Mouse (Mus musculus) midbrain, embryonic 15.5 days (tissue): ENCODE measurements around the gene Pigt. TPM values are rescaled to one million over a fixed set of nuclear protein-coding genes. Genes with fewer than 3 reads are reported as not detected.
A peak's percentile ranks its signal among the peaks of the same experiment; 100 is the strongest.

ENCODE experiments used
- ATAC-seq: fragments of 200-750 bp; cut with Nextera tagmentation; replicated peaks from 2 replicates; pipeline ENCODE4 v1.8.0; 2017; ENCODE audit warnings: moderate TSS enrichment
- H3K27ac ChIP-seq: fragments of 300-500 bp; sonication (generic); 2 replicates; pipeline ENCODE4 v1.5.1; 2015; ENCODE audit warnings: mild to moderate bottlenecking, inconsistent platforms
- H3K27me3 ChIP-seq: fragments of 300-500 bp; sonication (generic); replicated peaks from 2 replicates; pipeline ENCODE4 v1.6.1; 2015; ENCODE audit warnings: inconsistent platforms
- H3K36me3 ChIP-seq: fragments of 300-500 bp; sonication (generic); replicated peaks from 2 replicates; pipeline ENCODE4 v1.6.1; 2015; ENCODE audit warnings: inconsistent platforms
- H3K4me1 ChIP-seq: fragments of 300-500 bp; sonication (generic); 2 replicates; pipeline ENCODE4 v1.6.1; 2015; ENCODE audit warnings: inconsistent platforms
- H3K4me2 ChIP-seq: fragments of 300-500 bp; sonication (generic); 2 replicates; pipeline ENCODE4 v1.6.1; 2015; ENCODE audit warnings: inconsistent platforms, mild to moderate bottlenecking, moderate library complexity
- H3K4me3 ChIP-seq: fragments of 300-500 bp; sonication (generic); 2 replicates; pipeline ENCODE4 v1.5.1; 2015; ENCODE audit warnings: mild to moderate bottlenecking, inconsistent platforms
- H3K9ac ChIP-seq: fragments of 300-500 bp; sonication (generic); 2 replicates; pipeline ENCODE4 v1.6.1; 2015; ENCODE audit warnings: mild to moderate bottlenecking, inconsistent platforms
- H3K9me3 ChIP-seq: fragments of 300-500 bp; sonication (generic); 2 replicates; pipeline ENCODE4 v1.6.1; 2016; ENCODE audit warnings: inconsistent platforms
- WGBS: fragments of 180-500 bp; shearing (Covaris S2); methylation state at CpG from one replicate; pipeline ENCODE4 v1.1.7; 2015; ENCODE audit warnings: mixed read lengths; 5-methylcytosine and 5-hydroxymethylcytosine counted together
- polyA plus RNA-seq: library from polyadenylated mRNA; unstranded; fragments of >200 nt; fragmentation: Nextera tagmentation; extraction: Ambion mirVana; gene quantifications from 2 replicates; pipeline ENCODE4 v1.2.1, GENCODE M21; 2015

Pigt gene
- polyA plus RNA-seq, 1 experiment from 2014 or later: 101 TPM

DNA sequence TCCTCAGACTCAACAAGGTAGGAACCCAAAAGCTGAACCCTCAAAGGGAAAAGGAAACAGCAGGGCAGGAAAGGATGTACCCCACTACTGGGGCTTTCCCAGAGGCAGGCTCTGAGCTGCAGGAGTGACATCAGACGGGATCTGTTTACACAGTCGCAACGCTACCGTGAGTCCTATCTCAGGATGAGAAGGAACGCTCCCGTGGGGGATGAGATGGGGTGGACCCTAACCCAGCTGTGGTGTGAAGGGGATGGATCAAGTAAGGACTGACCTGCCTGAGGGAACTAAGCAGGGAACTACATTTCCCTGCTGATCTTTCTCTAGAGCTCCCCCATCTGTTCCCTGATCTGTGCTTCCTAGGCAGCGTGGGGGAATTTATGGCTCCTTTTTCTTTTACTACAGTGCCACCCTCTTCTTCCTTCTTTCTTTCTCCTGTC lies 40.4 kb upstream of the Pigt start, which contains the start of gene Sys1:
Sys1 (plus strand) TSS at position 101 of the 437 bp plus-strand sequence.
- no peak within 1 kb of the TSS for H3K4me3 ChIP-seq
- H3K36me3 ChIP-seq: no peaks in the 10 kb centered on the region
- H3K27me3 ChIP-seq: no peaks in the 10 kb centered on the region; the same call in 1 of the 2 replicates
- WGBS: 5% methylated on average over 7 of the region's 7 CpGs
- H3K4me2 ChIP-seq: peak within 1 kb of the TSS; percentile 30
- H3K9ac ChIP-seq: peak within 1 kb of the TSS; percentile 13; the same call in 1 of the 2 replicates
- ATAC-seq: no peak
- peaks cover 9% of the 10 kb centered on the region for H3K4me1 ChIP-seq
- no peaks in the 10 kb centered on the region for H3K9me3 ChIP-seq
- H3K27ac ChIP-seq: no peak within 1 kb of the TSS

DNA sequence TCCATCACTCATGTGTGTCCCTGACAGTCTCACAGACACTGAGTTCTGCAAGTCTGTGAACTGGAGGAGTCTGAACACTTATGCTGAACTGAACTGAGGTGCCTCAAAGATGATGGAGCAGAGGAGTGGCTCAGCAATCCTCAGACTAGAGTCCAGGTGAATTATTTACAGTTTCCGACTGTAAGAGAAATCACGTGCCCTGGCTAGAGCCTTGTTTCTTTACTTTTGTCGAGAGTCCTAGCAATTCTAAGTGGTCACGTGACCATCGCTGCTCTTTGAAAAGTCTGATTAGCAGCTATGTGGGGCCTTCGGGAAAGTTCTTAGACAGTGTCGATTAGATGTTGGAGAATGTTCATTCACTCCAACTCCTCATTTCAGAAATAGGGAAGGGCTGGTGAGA lies 39.4 kb upstream of the Pigt start:
- H3K27me3 ChIP-seq: no peaks in the 10 kb centered on the region; the same call in 1 of the 2 replicates
- H3K4me3 ChIP-seq: no peak overlapping the region
- no peak overlapping the region for H3K9ac ChIP-seq
- no peak overlapping the region for H3K4me2 ChIP-seq
- ATAC-seq: no peak
- H3K9me3 ChIP-seq: no peaks in the 10 kb centered on the region
- peaks cover 20% of the 10 kb centered on the region for H3K4me1 ChIP-seq
- no peak overlapping the region for H3K27ac ChIP-seq
- WGBS: 70% methylated on average over 7 of the region's 7 CpGs
- 0 out of 2 replicates have a peak, but pooled peaks cover under 1% of the 10 kb centered on the region for H3K36me3 ChIP-seq

DNA sequence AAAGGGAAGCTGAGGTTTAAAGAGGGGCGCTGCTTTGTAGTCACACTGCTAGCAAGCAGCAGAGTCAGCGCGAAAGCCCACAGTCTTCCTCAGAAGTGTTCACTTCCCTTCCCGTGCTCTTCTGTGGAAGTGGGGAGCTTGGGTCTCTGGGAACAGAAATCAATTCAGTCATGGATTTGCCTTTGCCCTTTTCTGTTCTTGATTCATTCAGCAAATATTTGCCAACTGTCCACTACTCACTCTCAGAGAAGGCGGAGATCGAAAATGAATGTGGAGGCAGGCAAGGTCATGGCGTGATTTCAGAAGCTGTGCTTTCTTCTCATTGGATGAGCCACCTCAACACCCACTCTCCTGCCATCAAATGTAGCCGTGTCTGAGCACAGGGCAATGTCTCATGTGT lies 38.8 kb upstream of the Pigt start:
- Histone ChIP-seq H3K9me3 (no peaks in the 10 kb centered on the region), H3K9ac (no peak overlapping the region), H3K27me3 (no peaks in the 10 kb centered on the region; the same call in 1 of the 2 replicates), H3K36me3 (peaks cover 3% of the 10 kb centered on the region; the same call in 1 of the 2 replicates), H3K4me3 (no peak overlapping the region), H3K4me2 (no peak overlapping the region), H3K27ac (no peak overlapping the region), H3K4me1 (peaks cover 22% of the 10 kb centered on the region)
- WGBS: 89% methylated on average over 8 of the region's 8 CpGs
- ATAC-seq: no peak

DNA sequence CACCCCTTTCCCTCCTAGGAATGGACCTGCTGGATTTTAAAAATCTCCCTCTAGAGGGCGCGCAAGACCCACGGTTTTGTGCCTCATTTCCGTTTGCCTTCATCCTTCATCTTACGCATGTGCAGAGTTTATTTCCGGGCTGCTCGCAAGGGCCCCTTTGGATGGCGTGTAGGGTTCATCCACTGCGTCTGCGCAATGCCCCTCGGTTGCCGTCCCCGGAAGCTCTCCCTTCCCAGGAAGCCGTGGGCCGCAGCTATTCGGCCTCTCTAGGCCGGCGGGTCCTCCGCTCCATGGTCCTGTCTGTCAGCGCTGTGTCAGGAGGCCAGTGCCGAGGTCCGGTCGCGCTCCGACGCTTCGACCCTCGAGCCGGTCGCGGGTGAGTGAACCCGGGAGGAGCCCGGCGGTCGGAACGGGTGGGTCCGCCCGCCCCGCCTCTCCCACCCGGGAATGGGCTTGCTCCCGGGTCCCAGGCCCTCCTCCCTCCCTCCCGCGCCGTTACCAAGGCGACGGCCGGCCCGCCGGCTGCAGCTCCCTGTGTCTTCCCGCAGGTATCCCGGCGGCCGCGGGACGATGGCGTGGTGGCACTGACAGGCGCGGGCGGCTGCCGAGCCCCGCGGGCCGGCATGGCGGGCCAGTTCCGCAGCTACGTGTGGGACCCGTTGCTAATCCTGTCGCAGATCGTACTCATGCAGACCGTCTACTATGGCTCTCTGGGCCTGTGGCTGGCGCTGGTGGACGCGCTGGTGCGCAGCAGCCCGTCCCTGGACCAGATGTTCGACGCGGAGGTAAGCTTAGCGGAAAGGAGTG lies 36.4 kb upstream of the Pigt start, which contains the start of gene Gm20458:
Gm20458 (plus strand) TSS at position 223 of the 807 bp plus-strand sequence.
- H3K4me2 ChIP-seq: peak within 1 kb of the TSS; percentile 63
- WGBS: under 1% methylated on average over 79 of the region's 79 CpGs
- H3K36me3 ChIP-seq: peaks cover 5% of the 10 kb centered on the region; the same call in 1 of the 2 replicates
- peak within 1 kb of the TSS; percentile 94 for H3K27ac ChIP-seq
- ATAC-seq: peak; percentile 99
- peak within 1 kb of the TSS; percentile 63 for H3K4me3 ChIP-seq
- H3K9me3 ChIP-seq: no peaks in the 10 kb centered on the region
- H3K4me1 ChIP-seq: peaks cover 22% of the 10 kb centered on the region
- peak within 1 kb of the TSS; percentile 71 for H3K9ac ChIP-seq
- H3K27me3 ChIP-seq: no peaks in the 10 kb centered on the region

DNA sequence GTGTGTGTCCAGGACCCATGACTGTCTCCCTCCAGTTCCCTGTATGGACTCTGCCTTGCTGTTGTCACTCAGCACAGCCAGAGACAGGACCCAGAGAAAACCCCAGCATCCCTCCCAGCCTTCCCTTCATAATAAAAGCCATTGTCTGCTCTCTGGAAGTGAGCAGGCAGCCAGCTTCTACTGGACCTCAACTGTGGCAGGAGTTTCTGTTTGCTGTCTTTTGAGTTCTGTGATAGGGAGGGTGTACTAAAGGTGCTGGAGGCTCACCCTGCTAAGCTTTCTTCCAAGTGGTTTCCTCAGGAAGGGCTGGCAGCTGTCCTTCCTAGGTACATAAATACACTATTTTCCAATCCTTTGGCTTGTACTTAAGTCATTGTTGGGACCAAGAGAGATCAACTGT lies 32.2 kb upstream of the Pigt start:
- Histone ChIP-seq H3K27ac (no peak overlapping the region), H3K4me2 (no peak overlapping the region), H3K4me3 (no peak overlapping the region), H3K4me1 (peaks cover 16% of the 10 kb centered on the region), H3K9me3 (no peaks in the 10 kb centered on the region), H3K36me3 (peaks cover 24% of the 10 kb centered on the region), H3K9ac (no peak overlapping the region), H3K27me3 (no peaks in the 10 kb centered on the region)
- no peak for ATAC-seq

DNA sequence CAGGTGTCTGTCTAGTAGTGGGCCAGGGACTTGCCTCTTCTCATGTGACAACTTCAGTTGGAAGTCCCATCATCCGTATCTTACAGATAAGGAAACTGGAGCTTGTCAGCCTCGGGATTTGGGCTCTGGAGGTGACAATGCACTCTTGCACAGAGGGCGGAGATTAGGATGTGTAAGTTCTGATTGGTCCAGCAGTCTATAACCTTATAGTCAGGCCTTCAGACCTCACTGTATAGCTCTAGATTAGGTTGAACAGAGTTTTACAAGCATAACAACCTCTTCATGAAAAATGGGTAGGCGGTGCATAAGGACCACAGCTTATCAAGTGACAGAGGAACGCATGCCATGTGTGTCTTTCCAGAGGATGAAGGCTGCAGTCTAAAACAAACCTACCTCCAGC lies 30.5 kb upstream of the Pigt start:
- H3K27me3 ChIP-seq: no peaks in the 10 kb centered on the region
- H3K9ac ChIP-seq: no peak overlapping the region
- ATAC-seq: no peak
- H3K36me3 ChIP-seq: peaks cover 24% of the 10 kb centered on the region
- no peak overlapping the region for H3K4me3 ChIP-seq
- H3K4me1 ChIP-seq: peaks cover 14% of the 10 kb centered on the region
- H3K4me2 ChIP-seq: no peak overlapping the region
- H3K27ac ChIP-seq: no peak overlapping the region
- WGBS: 86% methylated on average over 5 of the region's 5 CpGs
- H3K9me3 ChIP-seq: no peaks in the 10 kb centered on the region

DNA sequence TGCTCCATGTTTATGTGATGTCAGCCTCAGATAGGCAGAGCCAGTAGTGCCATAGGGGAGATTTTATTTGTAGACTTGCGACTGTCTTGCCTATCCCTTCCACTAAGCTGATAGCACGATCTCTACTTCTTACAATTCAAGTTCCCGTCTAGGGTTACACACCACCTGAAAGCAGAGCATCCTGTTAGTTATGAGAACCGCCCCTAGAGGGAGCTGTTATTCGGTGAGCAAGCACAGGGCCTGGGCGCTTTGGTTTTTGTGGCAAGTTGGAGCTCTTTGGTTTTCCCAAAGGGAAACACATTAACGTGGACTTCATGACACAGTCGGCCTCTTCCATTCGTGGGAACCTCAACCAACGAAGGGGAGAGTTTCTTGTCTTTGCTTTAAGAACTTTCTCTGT lies 27.1 kb upstream of the Pigt start:
- ATAC-seq: no peak
- H3K36me3 ChIP-seq: peaks cover 21% of the 10 kb centered on the region
- no peak overlapping the region for H3K9ac ChIP-seq
- WGBS: 33% methylated on average over 10 of the region's 10 CpGs
- H3K4me3 ChIP-seq: no peak overlapping the region
- H3K9me3 ChIP-seq: no peaks in the 10 kb centered on the region
- H3K27ac ChIP-seq: no peak overlapping the region
- H3K27me3 ChIP-seq: no peaks in the 10 kb centered on the region
- no peaks in the 10 kb centered on the region for H3K4me1 ChIP-seq
- no peak overlapping the region for H3K4me2 ChIP-seq

DNA sequence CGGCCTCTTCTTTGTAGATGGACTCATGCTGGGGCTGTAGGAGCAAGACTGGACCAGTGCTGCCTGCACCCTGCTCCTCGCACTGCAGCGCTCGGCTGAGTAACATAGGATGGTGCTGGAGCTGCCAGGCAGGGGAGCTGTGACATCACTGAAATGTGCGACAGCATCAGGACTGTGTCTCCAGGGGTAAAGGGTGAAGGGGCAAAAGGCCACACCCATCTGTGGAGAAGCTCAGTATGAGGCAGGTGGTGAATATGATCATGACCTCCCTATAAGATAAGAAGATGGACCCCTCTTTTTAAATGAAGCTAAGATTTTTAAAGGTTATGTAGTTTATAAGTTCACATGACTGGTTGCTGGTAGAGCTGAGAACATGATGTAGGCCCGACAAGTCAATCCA lies 23.7 kb upstream of the Pigt start, which contains the start of gene Trp53tg5:
Trp53tg5 (minus strand) TSS at position 101 of the 400 bp plus-strand sequence.
- 89% methylated on average over 6 of the region's 6 CpGs for WGBS
- Histone ChIP-seq H3K4me1 (no peaks in the 10 kb centered on the region), H3K27ac (no peak within 1 kb of the TSS), H3K27me3 (no peaks in the 10 kb centered on the region), H3K4me3 (no peak within 1 kb of the TSS), H3K36me3 (peaks cover 12% of the 10 kb centered on the region; the same call in 1 of the 2 replicates), H3K9ac (no peak within 1 kb of the TSS), H3K4me2 (no peak within 1 kb of the TSS), H3K9me3 (no peaks in the 10 kb centered on the region)
- no peak for ATAC-seq

DNA sequence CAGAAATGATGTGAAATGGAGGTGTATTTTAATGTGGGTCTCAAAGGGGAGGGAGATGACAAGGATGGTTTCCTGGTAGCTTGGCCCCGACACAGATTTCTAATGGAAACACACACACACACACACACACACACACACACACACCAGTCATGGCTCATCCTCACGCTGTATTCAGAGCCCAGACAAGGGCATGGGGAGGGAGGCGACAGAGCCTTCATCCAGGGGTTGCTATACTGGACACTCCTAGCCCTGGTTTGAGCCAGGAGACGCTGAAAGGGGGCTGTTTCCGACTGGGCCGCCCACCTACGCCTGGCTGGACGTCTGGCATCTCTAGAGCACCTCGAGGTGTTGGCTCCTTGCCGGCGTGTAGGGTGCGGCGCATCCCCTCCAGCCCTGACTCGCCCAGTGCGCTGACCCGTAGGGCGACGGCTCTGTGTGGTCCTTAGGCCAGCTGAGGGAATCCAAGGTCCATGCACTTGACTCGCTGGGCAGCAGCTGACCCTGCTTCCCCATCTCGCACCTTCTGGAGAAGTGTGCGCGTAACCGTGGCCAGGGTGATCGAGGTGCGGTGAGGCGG lies 11.6 kb upstream of the Pigt start, which contains the start of gene Dbndd2:
Dbndd2 (plus strand) TSS at position 426 of the 577 bp plus-strand sequence.
- Histone ChIP-seq H3K4me1 (peaks cover 16% of the 10 kb centered on the region), H3K4me3 (peak within 1 kb of the TSS; percentile 61), H3K9me3 (no peaks in the 10 kb centered on the region), H3K9ac (peak within 1 kb of the TSS; percentile 63), H3K27ac (no peak within 1 kb of the TSS), H3K4me2 (peak within 1 kb of the TSS; percentile 99), H3K36me3 (no peaks in the 10 kb centered on the region; the same call in 1 of the 2 replicates), H3K27me3 (peaks cover 10% of the 10 kb centered on the region)
- ATAC-seq: peak; percentile 67
- WGBS: 2% methylated on average over 26 of the region's 26 CpGs

DNA sequence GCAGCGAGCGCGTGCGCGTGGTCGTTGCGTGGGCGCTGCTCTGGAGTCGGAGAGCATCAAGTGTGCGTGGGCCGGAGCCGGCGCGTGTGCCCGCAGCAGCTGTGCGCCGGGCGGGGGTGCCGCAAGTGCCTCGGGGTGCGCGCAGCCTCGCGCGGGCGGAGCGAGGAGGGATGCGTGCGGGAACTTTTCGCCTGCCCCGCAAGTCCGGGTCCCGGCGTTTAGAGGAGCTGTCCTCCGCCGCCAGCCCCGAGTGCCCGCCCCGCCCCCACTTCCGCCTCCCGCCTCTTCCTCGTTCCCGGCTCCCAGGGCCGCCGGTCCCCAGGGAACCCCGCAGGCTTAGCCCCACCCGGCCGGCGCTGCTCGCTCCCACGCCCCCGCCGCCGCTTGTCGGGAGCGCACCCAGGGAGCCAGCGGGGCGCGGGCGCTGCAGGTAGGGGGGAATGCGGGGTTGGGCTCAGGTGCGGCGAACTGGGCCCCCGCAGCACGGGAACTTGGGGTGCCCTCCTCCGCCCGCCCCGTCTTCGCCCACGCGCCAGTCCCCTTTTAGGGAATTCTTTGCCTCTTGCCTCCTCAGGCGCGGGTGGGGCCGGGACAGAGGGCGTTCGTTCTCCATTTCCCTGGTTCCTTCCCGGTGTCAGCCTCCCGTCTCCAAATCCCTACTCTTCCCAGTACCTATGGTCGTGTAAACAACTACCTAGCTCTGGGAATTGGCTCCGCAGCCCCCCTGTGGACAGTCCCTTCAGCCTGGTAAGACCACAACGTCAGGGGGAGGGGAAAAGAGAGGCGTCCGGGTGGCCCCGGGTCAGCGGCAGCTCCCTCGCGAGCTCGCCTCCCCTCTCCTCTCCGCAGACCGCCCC lies 10.8 kb upstream of the Pigt start:
- Histone ChIP-seq H3K4me2 (peak overlapping the region; percentile 99), H3K27me3 (peaks cover 10% of the 10 kb centered on the region), H3K36me3 (no peaks in the 10 kb centered on the region; the same call in 1 of the 2 replicates), H3K9ac (peak overlapping the region; percentile 63), H3K4me3 (peak overlapping the region; percentile 61), H3K27ac (no peak overlapping the region), H3K9me3 (no peaks in the 10 kb centered on the region), H3K4me1 (peaks cover 16% of the 10 kb centered on the region)
- peak; percentile 85 for ATAC-seq
- WGBS: under 1% methylated on average over 80 of the region's 90 CpGs

DNA sequence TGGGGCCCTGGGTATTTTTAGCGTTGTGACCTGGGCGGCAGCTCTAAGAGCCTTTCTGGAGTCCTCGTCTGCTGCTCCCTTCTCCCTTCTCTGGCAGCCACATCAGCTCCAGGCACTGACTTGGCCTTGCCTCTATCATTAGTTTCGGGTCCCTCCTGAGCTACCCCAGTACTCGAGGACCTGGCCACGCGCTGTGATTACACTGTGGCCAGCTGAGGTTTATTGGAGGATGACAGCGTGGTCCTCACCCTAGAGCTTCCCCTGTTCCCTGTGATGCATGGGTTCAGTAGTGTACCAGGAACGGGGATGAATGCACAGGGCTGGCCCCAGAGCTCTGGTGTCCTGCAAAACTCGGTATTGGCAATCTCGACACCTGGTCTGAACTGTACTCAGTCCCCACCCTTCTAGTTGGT lies 10.2 kb upstream of the Pigt start:
- H3K27ac ChIP-seq: no peak overlapping the region
- no peak for ATAC-seq
- no peaks in the 10 kb centered on the region; the same call in 1 of the 2 replicates for H3K36me3 ChIP-seq
- H3K27me3 ChIP-seq: peaks cover 10% of the 10 kb centered on the region
- no peaks in the 10 kb centered on the region for H3K9me3 ChIP-seq
- peak overlapping the region; percentile 61 for H3K4me3 ChIP-seq
- peaks cover 16% of the 10 kb centered on the region for H3K4me1 ChIP-seq
- WGBS: 14% methylated on average over 11 of the region's 11 CpGs
- peak overlapping the region; percentile 99 for H3K4me2 ChIP-seq
- peak overlapping the region; percentile 63 for H3K9ac ChIP-seq
